Mouse (Mus musculus) megakaryocyte-erythroid progenitor cell, adult 5-6 weeks (primary cell): ENCODE results near the gene 4930412O13Rik. TPM values are rescaled to one million over a fixed set of nuclear protein-coding genes. Genes with fewer than 3 reads are reported as not detected.

Source experiments
- ATAC-seq: replicated peaks from 2 replicates; pipeline ENCODE4 v1.8.0; 2016; ENCODE audit warnings: mild to moderate bottlenecking, inconsistent platforms; ENCODE audit not compliant: severe bottlenecking, poor library complexity, low FRiP score, low TSS enrichment
- total RNA-seq, 2 experiments: library from RNA; stranded (forward) in 1 of 2; stranded (reverse) in 1 of 2; fragments of 200-1000, 215-1000 nt in 1 of 2; fragments of >200 nt in 1 of 2; fragmentation: Nextera tagmentation in 1 of 2; gene quantifications; 2 replicates each; pipeline ENCODE4 v1.2.3; 2014 to 2017

Gene 4930412O13Rik
- total RNA-seq (2014; fragmentation: Nextera tagmentation) (not detected in 2 replicates), total RNA-seq (2017) (not detected in 2 replicates)

GRCm38 (mm10) chr2:9881051-9881591, at the start of gene 4930412O13Rik:
Gene 4930412O13Rik (plus strand): TSS chr2:9881252.
- no peak for ATAC-seq

- ATAC-seq: no peak
These were observed 47.3 kb upstream of the 4930412O13Rik start for GRCm38 (mm10) chr2:9833712-9834111.

GRCm38 (mm10) chr2:9835195-9835594, 45.9 kb upstream of the 4930412O13Rik start:
- ATAC-seq: no peak

GRCm38 (mm10) chr2:9852851-9853576, 28.0 kb upstream of the 4930412O13Rik start:
- ATAC-seq: no peak

GRCm38 (mm10) chr2:9855861-9856260, 25.2 kb upstream of the 4930412O13Rik start:
- no peak for ATAC-seq

- 0 out of 2 replicates have a peak, but pooled peaks have one; percentile 31 for ATAC-seq
These were observed 20.4 kb upstream of the 4930412O13Rik start for GRCm38 (mm10) chr2:9860698-9861097.

- no peak for ATAC-seq
These were observed 13.8 kb upstream of the 4930412O13Rik start for GRCm38 (mm10) chr2:9867092-9867825.

GRCm38 (mm10) chr2:9871141-9871716, 9.8 kb upstream of the 4930412O13Rik start:
- ATAC-seq: peak; percentile 27; the same call in 1 of the 2 replicates

- no peak for ATAC-seq
These were observed 9.3 kb upstream of the 4930412O13Rik start for GRCm38 (mm10) chr2:9871798-9872197.

- ATAC-seq: 0 out of 2 replicates have a peak, but pooled peaks have one; percentile 6
These were observed 8.4 kb upstream of the 4930412O13Rik start for GRCm38 (mm10) chr2:9872682-9873081.

- ATAC-seq: no peak
These were observed 7.3 kb upstream of the 4930412O13Rik start for GRCm38 (mm10) chr2:9873757-9874156.

- no peak for ATAC-seq
These were observed 6.4 kb upstream of the 4930412O13Rik start for GRCm38 (mm10) chr2:9874467-9875219.

GRCm38 (mm10) chr2:9875220-9875619, 5.8 kb upstream of the 4930412O13Rik start:
- no peak for ATAC-seq

- no peak for ATAC-seq
These were observed 5.2 kb upstream of the 4930412O13Rik start for GRCm38 (mm10) chr2:9875676-9876357.

- no peak for ATAC-seq
These were observed 4.3 kb upstream of the 4930412O13Rik start for GRCm38 (mm10) chr2:9876621-9877325.

GRCm38 (mm10) chr2:9877326-9877690, 3.7 kb upstream of the 4930412O13Rik start:
- ATAC-seq: no peak

- no peak for ATAC-seq
These were observed 3.0 kb upstream of the 4930412O13Rik start for GRCm38 (mm10) chr2:9877966-9878563.

- ATAC-seq: no peak
These were observed 2.4 kb upstream of the 4930412O13Rik start for GRCm38 (mm10) chr2:9878564-9879081.
